ENCODE assay signal across 8 mouse cellular contexts in the genomic region with DNA sequence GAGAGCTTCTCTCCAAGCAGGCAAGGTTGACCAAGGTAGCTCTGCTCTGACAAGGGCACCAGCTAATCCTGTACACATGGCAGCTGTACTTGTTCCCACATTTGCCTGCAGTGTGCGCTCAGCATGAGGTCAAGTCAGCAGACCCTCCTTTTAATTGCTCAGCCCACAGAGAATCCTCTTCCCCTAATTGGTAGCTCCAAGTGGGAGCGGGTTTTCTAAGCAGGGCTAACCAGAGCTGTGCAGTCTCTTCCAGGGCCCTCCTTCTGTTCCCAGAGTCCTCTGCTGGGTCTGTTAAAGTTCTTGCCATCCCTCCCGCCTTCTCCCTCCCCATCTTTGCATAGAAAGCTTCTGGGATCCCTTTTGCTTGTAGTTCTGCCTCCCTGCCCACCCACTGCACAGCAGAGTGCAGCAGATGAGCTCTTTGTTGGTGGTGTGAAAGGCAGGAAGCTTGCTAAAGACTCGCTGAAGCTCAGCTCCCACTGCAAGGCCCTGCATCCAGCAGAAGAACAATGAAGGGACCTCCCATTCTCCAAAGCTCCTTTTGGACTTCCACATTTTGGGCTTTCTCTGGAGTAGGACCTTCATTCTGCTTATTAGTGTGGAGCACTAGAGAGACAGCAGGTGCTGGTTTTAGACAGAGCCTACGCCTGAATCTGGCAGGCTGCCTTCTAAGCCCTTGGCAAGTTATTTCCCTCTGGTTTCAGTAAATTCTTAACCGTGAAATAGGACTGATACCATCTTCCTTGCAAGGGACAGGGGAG.
DNase-seq lines count a peak whose midpoint lies in the region; ATAC-seq and TF ChIP-seq lines count a peak whose summit lies in the region.

No protein-coding gene starts in this region.

- no peak overlapping the region for H3K9ac ChIP-seq in intestine, embryonic 14.5 days (ENCODE audit: low read length)
- no peak overlapping the region for H3K9ac ChIP-seq in intestine, postnatal 0 days (ENCODE audit: low read depth, low read length)
- H3K9ac ChIP-seq in hindbrain, embryonic 12.5 days: no peak overlapping the region
- H3K9ac ChIP-seq in limb, embryonic 13.5 days: no peak overlapping the region
- no peak overlapping the region for H3K9ac ChIP-seq in stomach, postnatal 0 days (ENCODE audit: low read length)

- no peak overlapping the region for H3K4me2 ChIP-seq in intestine, embryonic 14.5 days (ENCODE audit: low read length)
- H3K4me2 ChIP-seq in intestine, postnatal 0 days (replicated peaks; ENCODE audit: low read depth): no peak overlapping the region
- no peak overlapping the region for H3K4me2 ChIP-seq in hindbrain, embryonic 12.5 days (replicated peaks)
- H3K4me2 ChIP-seq in limb, embryonic 13.5 days (replicated peaks): no peak overlapping the region
- H3K4me2 ChIP-seq in stomach, postnatal 0 days (replicated peaks; ENCODE audit: low read depth): no peak overlapping the region

- no peak for DNase-seq in intestine, embryonic 14.5 days (ENCODE audit: low spot score)
- peak; percentile 30 to 62 for DNase-seq in cerebellum, postnatal 25 days
- no peak for DNase-seq in stomach, postnatal 0 days (ENCODE audit: low spot score)
- no peak for DNase-seq in adrenal gland, adult 8-10 months
- DNase-seq in natural killer cell, adult 2 months (ENCODE audit: low spot score in 2 of 2): no peak

- 0 out of 2 replicates have a peak, but pooled peaks have one; percentile 15 for ATAC-seq in intestine, embryonic 14.5 days (replicated peaks; ENCODE audit: low FRiP score, low TSS enrichment, low read depth)
- no peak for ATAC-seq in intestine, postnatal 0 days
- ATAC-seq in hindbrain, embryonic 12.5 days (ENCODE audit: low FRiP score): peak; percentile 79
- peak; percentile 48; the same call in 1 of the 2 replicates for ATAC-seq in limb, embryonic 13.5 days (ENCODE audit: low FRiP score, low read depth)
- no peak for ATAC-seq in stomach, postnatal 0 days (ENCODE audit: low FRiP score, low TSS enrichment)

- H3K4me3 ChIP-seq in intestine, embryonic 14.5 days (ENCODE audit: low read depth, low read length): no peak overlapping the region
- no peak overlapping the region for H3K4me3 ChIP-seq in intestine, postnatal 0 days (ENCODE audit: low read depth, low read length)
- H3K4me3 ChIP-seq in hindbrain, embryonic 12.5 days: no peak overlapping the region
- H3K4me3 ChIP-seq in limb, embryonic 13.5 days: no peak overlapping the region
- no peak overlapping the region for H3K4me3 ChIP-seq in stomach, postnatal 0 days (ENCODE audit: low read depth, low read length)

- H3K36me3 ChIP-seq in intestine, embryonic 14.5 days (ENCODE audit: control insufficient read depth, insufficient read depth, low read length): no peaks in the 10 kb centered on the region
- H3K36me3 ChIP-seq in intestine, postnatal 0 days (ENCODE audit: control insufficient read depth, insufficient read depth): no peaks in the 10 kb centered on the region
- no peaks in the 10 kb centered on the region for H3K36me3 ChIP-seq in hindbrain, embryonic 12.5 days
- no peaks in the 10 kb centered on the region for H3K36me3 ChIP-seq in limb, embryonic 13.5 days
- H3K36me3 ChIP-seq in stomach, postnatal 0 days (ENCODE audit: control insufficient read depth, insufficient read depth, low read length): no peaks in the 10 kb centered on the region

- H3K27ac ChIP-seq in intestine, embryonic 14.5 days (ENCODE audit: low read depth): no peak overlapping the region
- no peak overlapping the region for H3K27ac ChIP-seq in intestine, postnatal 0 days (ENCODE audit: low read depth, low read length)
- H3K27ac ChIP-seq in hindbrain, embryonic 12.5 days: peak overlapping the region; percentile 67
- peak overlapping the region; percentile 53; the same call in 1 of the 2 replicates for H3K27ac ChIP-seq in limb, embryonic 13.5 days
- H3K27ac ChIP-seq in stomach, postnatal 0 days (replicated peaks): 0 out of 2 replicates have a peak overlapping the region, but pooled peaks have one; percentile 25

- H3K4me1 ChIP-seq in intestine, embryonic 14.5 days (replicated peaks; ENCODE audit: control insufficient read depth, insufficient read depth, low read length): peaks cover 25% of the 10 kb centered on the region
- no peaks in the 10 kb centered on the region; the same call in 1 of the 2 replicates for H3K4me1 ChIP-seq in intestine, postnatal 0 days (replicated peaks; ENCODE audit: control insufficient read depth, insufficient read depth, low read length)
- peaks cover 23% of the 10 kb centered on the region for H3K4me1 ChIP-seq in hindbrain, embryonic 12.5 days
- H3K4me1 ChIP-seq in limb, embryonic 13.5 days: peaks cover 35% of the 10 kb centered on the region
- H3K4me1 ChIP-seq in stomach, postnatal 0 days (replicated peaks; ENCODE audit: control insufficient read depth, insufficient read depth): no peaks in the 10 kb centered on the region

- 30% methylated on average over 6 of the region's 6 CpGs for WGBS in intestine, embryonic 14.5 days
- 59% methylated on average over 6 of the region's 6 CpGs for WGBS in intestine, postnatal 0 days
- 14% methylated on average over 6 of the region's 6 CpGs for WGBS in hindbrain, embryonic 12.5 days
- WGBS in limb, embryonic 13.5 days: 23% methylated on average over 6 of the region's 6 CpGs
- WGBS in stomach, postnatal 0 days: 37% methylated on average over 6 of the region's 6 CpGs

- TF ChIP-seq EP300 in stomach, postnatal 0 days (optimal IDR thresholded peaks at IDR 0.05): no peak

- no peaks in the 10 kb centered on the region for H3K27me3 ChIP-seq in intestine, embryonic 14.5 days (replicated peaks; ENCODE audit: control insufficient read depth, insufficient read depth, low read length)
- H3K27me3 ChIP-seq in intestine, postnatal 0 days (replicated peaks; ENCODE audit: control insufficient read depth, insufficient read depth, low read length): no peaks in the 10 kb centered on the region
- no peaks in the 10 kb centered on the region for H3K27me3 ChIP-seq in hindbrain, embryonic 12.5 days
- H3K27me3 ChIP-seq in limb, embryonic 13.5 days: no peaks in the 10 kb centered on the region
- H3K27me3 ChIP-seq in stomach, postnatal 0 days (ENCODE audit: control insufficient read depth, insufficient read depth, low read length): no peaks in the 10 kb centered on the region

- no peak for TF ChIP-seq CTCF in intestine, postnatal 0 days (IDR thresholded peaks at IDR 0.05; ENCODE audit: low read depth)
- no peak for TF ChIP-seq CTCF in stomach, postnatal 0 days (IDR thresholded peaks at IDR 0.05; ENCODE audit: low read depth)

- no peaks in the 10 kb centered on the region for H3K9me3 ChIP-seq in intestine, embryonic 14.5 days (ENCODE audit: control insufficient read depth, low read length)
- no peaks in the 10 kb centered on the region for H3K9me3 ChIP-seq in intestine, postnatal 0 days (ENCODE audit: control insufficient read depth)
- H3K9me3 ChIP-seq in hindbrain, embryonic 12.5 days (replicated peaks): no peaks in the 10 kb centered on the region
- no peaks in the 10 kb centered on the region for H3K9me3 ChIP-seq in limb, embryonic 13.5 days
- H3K9me3 ChIP-seq in stomach, postnatal 0 days (ENCODE audit: control insufficient read depth, low read length): no peaks in the 10 kb centered on the region

Comparison
In these comparisons a context has a peak if more than half of its experiments do, and no peak if none do; other contexts are left out.
1. ATAC-seq: peak in intestine, embryonic 14.5 days (single experiment), hindbrain, embryonic 12.5 days (single experiment) and limb, embryonic 13.5 days (single experiment); none in intestine, postnatal 0 days (single experiment) and stomach, postnatal 0 days (single experiment).
2. DNase-seq: peak in cerebellum, postnatal 25 days (2 of 2); none in intestine, embryonic 14.5 days (single experiment), stomach, postnatal 0 days (single experiment), adrenal gland, adult 8-10 months (single experiment) and natural killer cell, adult 2 months (0 of 2).
3. H3K27ac ChIP-seq: peak in hindbrain, embryonic 12.5 days (single experiment), limb, embryonic 13.5 days (single experiment) and stomach, postnatal 0 days (single experiment); none in intestine, embryonic 14.5 days (single experiment) and intestine, postnatal 0 days (single experiment).